Mouse (Mus musculus): ENCODE results near the gene Pebp1.

- TF ChIP-seq E2F4 (IDR thresholded peaks at IDR 0.05; ENCODE audit: borderline replicate concordance, low read depth, low read length) = no peak
- TF ChIP-seq EP300 (IDR thresholded peaks at IDR 0.05; ENCODE audit: low read depth in 1 of 2, low read length in 2 of 2) = no peak
- TF ChIP-seq ZNF384 (IDR thresholded peaks at IDR 0.05; ENCODE audit: low read depth, low read length) = no peak
- TF ChIP-seq USF1 (IDR thresholded peaks at IDR 0.05; ENCODE audit: low read depth, low read length) = no peak
- no peak for TF ChIP-seq NRF1 (IDR thresholded peaks at IDR 0.05; ENCODE audit: insufficient read depth, low read depth, low read length, poor library complexity, severe bottlenecking)
- 0 out of 4 replicates have a peak, but pooled peaks of 1 of the 2 experiments have one; percentile 13 for TF ChIP-seq POLR2A (IDR thresholded peaks at IDR 0.05; ENCODE audit: control insufficient read depth in 1 of 2, insufficient read depth in 1 of 2, low read depth in 1 of 2, low read length in 2 of 2, poor library complexity in 1 of 2)
- TF ChIP-seq ZKSCAN1 (IDR thresholded peaks at IDR 0.05; ENCODE audit: low read depth, low read length) = no peak
- no peak for TF ChIP-seq USF2 (IDR thresholded peaks at IDR 0.05; ENCODE audit: borderline replicate concordance in 1 of 2, insufficient read depth in 1 of 2, low read depth in 1 of 2, low read length in 2 of 2)
These were observed 18.7 kb downstream of the Pebp1 start for GRCm38 (mm10) chr5:117268749-117269148.
